8 mouse cellular contexts compared by ENCODE assay signal in genomic region chr8:119910547-119911257, GRCm38 (mm10). TPM values are rescaled to one million over a fixed set of nuclear protein-coding genes. Genes with fewer than 3 reads are reported as not detected.
A peak's percentile ranks its signal among the peaks of the same experiment; 100 is the strongest.
DNase-seq lines count a peak whose midpoint lies in the region; ATAC-seq lines count a peak whose summit lies in the region.

TSS of gene Gm20388 (plus strand) at chr8:119910841.

- peak within 1 kb of the TSS; percentile 94 for H3K27ac ChIP-seq in hindbrain, embryonic 14.5 days

- no peaks in the 10 kb centered on the region for H3K36me3 ChIP-seq in hindbrain, embryonic 14.5 days (replicated peaks; ENCODE audit: control insufficient read depth, insufficient read depth)

- WGBS in hindbrain, embryonic 14.5 days: under 1% methylated on average over 50 of the region's 97 CpGs

- peak within 1 kb of the TSS; percentile 87 for H3K9ac ChIP-seq in hindbrain, embryonic 14.5 days

- DNase-seq in WW6 (ENCODE audit: low read depth, low spot score): peak; percentile 86
- DNase-seq in cerebellum, postnatal 36 days: peak; percentile 94 to 98
- peak; percentile 91 to 93 for DNase-seq in frontal cortex, postnatal 36 days (ENCODE audit: low spot score in 2 of 2)
- peak; percentile 92 for DNase-seq in hindbrain, embryonic 14.5 days (ENCODE audit: low spot score)
- peak; percentile 94 for DNase-seq in layer of hippocampus, postnatal 36 days
- peak; percentile 92 for DNase-seq in lung, postnatal 25 days (ENCODE audit: low spot score)
- peak; percentile 81 for DNase-seq in retina, adult 2 months (ENCODE audit: low read depth, low spot score)
- DNase-seq in thymus, postnatal 25 days: peak; percentile 98

- no peaks in the 10 kb centered on the region for H3K27me3 ChIP-seq in hindbrain, embryonic 14.5 days (ENCODE audit: control insufficient read depth, insufficient read depth, low read length)

- peak within 1 kb of the TSS; percentile 89 for H3K4me2 ChIP-seq in hindbrain, embryonic 14.5 days (replicated peaks)

- peaks cover 36% of the 10 kb centered on the region for H3K4me1 ChIP-seq in hindbrain, embryonic 14.5 days (replicated peaks; ENCODE audit: control insufficient read depth, insufficient read depth, low read length)

- peak; percentile 93 for ATAC-seq in hindbrain, embryonic 14.5 days (ENCODE audit: low FRiP score)

- H3K9me3 ChIP-seq in hindbrain, embryonic 14.5 days (ENCODE audit: control insufficient read depth, low read length): no peaks in the 10 kb centered on the region

- peak within 1 kb of the TSS; percentile 77 for H3K4me3 ChIP-seq in hindbrain, embryonic 14.5 days (replicated peaks; ENCODE audit: low read length)

RNA-seq across cellular contexts. Expression of gene Gm20388, which starts in this region (rescaled TPM):
- polyA plus RNA-seq in hindbrain, embryonic 14.5 days (2014; fragmentation: Nextera tagmentation; extraction: Ambion mirVana): not detected in 2 replicates
- 10 to 100 TPM in 1 of 2 experiments, not detected in 1; 12.7 TPM for total RNA-seq in layer of hippocampus, postnatal 36 days (2021)

Comparison
In these comparisons a context has a peak if more than half of its experiments do, and no peak if none do; other contexts are left out.
1. Peak in every context shown above with its lines: DNase-seq, ATAC-seq, H3K4me3 ChIP-seq and H3K27ac ChIP-seq.
2. Peak in DNase-seq, ATAC-seq, H3K4me3 ChIP-seq, H3K27ac ChIP-seq, H3K9ac ChIP-seq and H3K4me2 ChIP-seq in hindbrain, embryonic 14.5 days; RNA of the gene not detected or under 1 TPM.